Mouse (Mus musculus) spleen, adult 2 months (tissue): Measurements from ENCODE around the gene Rabggta.

Experiments
- CTCF ChIP-seq: fragments of 200-500 bp; IDR thresholded peaks from 2 replicates; pipeline ENCODE4 v1.5.1; 2011; ENCODE audit warnings: mild to moderate bottlenecking, inconsistent platforms; ENCODE audit not compliant: insufficient read depth, insufficient read length, insufficient replicate concordance; ENCODE audit errors: extremely low read depth
- POLR2A ChIP-seq: fragments of 200-500 bp; IDR thresholded peaks from 2 replicates; pipeline ENCODE4 v1.6.1; 2011; ENCODE audit warnings: low read depth, low read length, inconsistent platforms

DNA sequence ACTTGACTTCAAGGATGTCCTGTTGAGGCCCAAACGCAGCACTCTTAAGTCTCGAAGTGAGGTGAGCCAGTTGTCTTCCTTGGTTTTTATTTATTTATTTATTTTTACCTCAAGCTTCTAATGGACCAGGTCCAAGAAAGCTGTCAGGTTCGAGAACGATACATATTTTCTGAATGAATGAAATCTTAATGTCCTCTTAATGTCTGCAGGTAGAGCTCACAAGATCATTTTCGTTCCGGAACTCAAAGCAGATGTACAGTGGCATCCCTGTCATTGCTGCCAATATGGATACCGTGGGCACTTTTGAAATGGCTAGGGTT, 49.4 kb downstream of the Rabggta start:
- TF ChIP-seq CTCF (no peak), POLR2A (no peak)
